Mouse (Mus musculus): ENCODE measurements at regions not wholly inside any gene's neighbourhood (a gene's known extent, or its start where the extent isn't known, plus 50 kb on each side); places are given as distances from the start of the nearest gene placed in this dataset.

DNA sequence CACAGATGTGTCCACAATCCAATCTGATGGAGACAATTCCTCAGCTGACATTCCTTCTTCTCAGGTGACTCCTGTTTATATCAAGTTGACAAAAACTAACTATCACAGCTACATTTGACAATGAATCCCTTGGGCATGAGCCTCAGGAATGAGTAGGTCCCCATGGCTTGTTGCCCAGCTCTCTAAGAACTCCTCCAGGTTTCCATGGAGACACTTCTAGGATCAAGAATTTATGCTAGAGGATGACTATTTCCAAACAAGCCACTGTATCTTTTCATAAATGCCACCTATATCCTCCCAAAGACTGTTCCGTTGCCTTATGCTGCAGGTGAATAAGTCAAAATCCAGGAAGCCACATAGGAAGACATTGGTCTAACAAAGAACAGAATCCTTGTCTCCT, 104.3 kb downstream of the Ddx1 start:
- no peak for ATAC-seq (ENCODE audit: insufficient read depth, low FRiP score)
- H3K4me1 ChIP-seq (ENCODE audit: control insufficient read depth, insufficient read depth, low read length): peaks cover 11% of the 10 kb centered on the region
- no peak overlapping the region for H3K4me2 ChIP-seq (ENCODE audit: low read depth, low read length)
- H3K27ac ChIP-seq (ENCODE audit: low read length): peak overlapping the region; percentile 41; the same call in 1 of the 2 replicates
- H3K36me3 ChIP-seq (ENCODE audit: control insufficient read depth, insufficient read depth, low read length): no peaks in the 10 kb centered on the region
- no peak overlapping the region for H3K4me3 ChIP-seq (replicated peaks; ENCODE audit: low read length)
- H3K9me3 ChIP-seq (replicated peaks; ENCODE audit: control insufficient read depth, low read length): no peaks in the 10 kb centered on the region
- 61% methylated on average over 1 of the region's 1 CpGs for WGBS
- no peak overlapping the region for H3K9ac ChIP-seq (ENCODE audit: low read length)
- H3K27me3 ChIP-seq (ENCODE audit: control insufficient read depth, insufficient read depth, low read length): no peaks in the 10 kb centered on the region

- no peaks in the 10 kb centered on the region for H3K27me3 ChIP-seq (ENCODE audit: control insufficient read depth, insufficient read depth, low read length)
- no peak for ATAC-seq (ENCODE audit: insufficient read depth, low FRiP score)
- H3K27ac ChIP-seq (ENCODE audit: low read length): no peak overlapping the region
- WGBS: 81% methylated on average over 6 of the region's 6 CpGs
- no peaks in the 10 kb centered on the region for H3K36me3 ChIP-seq (ENCODE audit: control insufficient read depth, insufficient read depth, low read length)
- H3K4me3 ChIP-seq (replicated peaks; ENCODE audit: low read length): no peak overlapping the region
- H3K9ac ChIP-seq (ENCODE audit: low read length): no peak overlapping the region
- peaks cover 8% of the 10 kb centered on the region for H3K4me1 ChIP-seq (ENCODE audit: control insufficient read depth, insufficient read depth, low read length)
- H3K4me2 ChIP-seq (ENCODE audit: low read depth, low read length): no peak overlapping the region
- H3K9me3 ChIP-seq (replicated peaks; ENCODE audit: control insufficient read depth, low read length): no peaks in the 10 kb centered on the region
These were observed 108.4 kb downstream of the Ddx1 start for GRCm38 (mm10) chr12:13140636-13141035.

GRCm38 (mm10) chr12:13139189-13139588, 109.8 kb downstream of the Ddx1 start:
- H3K27me3 ChIP-seq (ENCODE audit: control insufficient read depth, insufficient read depth, low read length): no peaks in the 10 kb centered on the region
- H3K4me3 ChIP-seq (replicated peaks; ENCODE audit: low read length): no peak overlapping the region
- no peak for ATAC-seq (ENCODE audit: insufficient read depth, low FRiP score)
- no peaks in the 10 kb centered on the region for H3K4me1 ChIP-seq (ENCODE audit: control insufficient read depth, insufficient read depth, low read length)
- no peaks in the 10 kb centered on the region for H3K36me3 ChIP-seq (ENCODE audit: control insufficient read depth, insufficient read depth, low read length)
- no peak overlapping the region for H3K9ac ChIP-seq (ENCODE audit: low read length)
- 46% methylated on average over 5 of the region's 5 CpGs for WGBS
- no peaks in the 10 kb centered on the region for H3K9me3 ChIP-seq (replicated peaks; ENCODE audit: control insufficient read depth, low read length)
- H3K27ac ChIP-seq (ENCODE audit: low read length): no peak overlapping the region
- H3K4me2 ChIP-seq (ENCODE audit: low read depth, low read length): no peak overlapping the region

DNA sequence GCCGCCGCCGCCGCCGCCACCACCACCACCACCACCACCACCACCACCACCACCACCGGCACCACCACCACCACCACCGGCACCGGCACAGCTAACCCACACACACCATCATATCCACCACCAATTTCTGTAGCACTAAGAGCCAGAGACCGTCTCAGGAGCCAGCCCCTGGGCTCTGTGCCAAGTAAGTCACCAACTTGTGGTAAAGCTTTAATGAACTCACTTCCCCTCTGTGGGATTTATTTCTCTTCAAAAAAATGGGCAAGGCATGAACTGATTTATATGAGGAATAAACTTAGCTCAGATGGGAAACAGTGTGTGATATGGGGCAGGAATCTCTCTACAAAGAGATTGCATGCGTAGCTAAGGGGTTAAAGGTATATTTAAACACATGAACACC, 114.8 kb downstream of the Ddx1 start:
- 71% methylated on average over 5 of the region's 10 CpGs for WGBS
- no peak overlapping the region for H3K9ac ChIP-seq (ENCODE audit: low read length)
- H3K27me3 ChIP-seq (ENCODE audit: control insufficient read depth, insufficient read depth, low read length): no peaks in the 10 kb centered on the region
- no peak overlapping the region for H3K4me2 ChIP-seq (ENCODE audit: low read depth, low read length)
- no peaks in the 10 kb centered on the region for H3K36me3 ChIP-seq (ENCODE audit: control insufficient read depth, insufficient read depth, low read length)
- ATAC-seq (ENCODE audit: insufficient read depth, low FRiP score): no peak
- no peaks in the 10 kb centered on the region; the same call in 1 of the 2 replicates for H3K4me1 ChIP-seq (ENCODE audit: control insufficient read depth, insufficient read depth, low read length)
- no peaks in the 10 kb centered on the region for H3K9me3 ChIP-seq (replicated peaks; ENCODE audit: control insufficient read depth, low read length)
- no peak overlapping the region for H3K27ac ChIP-seq (ENCODE audit: low read length)
- no peak overlapping the region for H3K4me3 ChIP-seq (replicated peaks; ENCODE audit: low read length)

- 50% methylated on average over 8 of the region's 8 CpGs for WGBS
- H3K9me3 ChIP-seq (replicated peaks; ENCODE audit: control insufficient read depth, low read length): no peaks in the 10 kb centered on the region
- H3K4me2 ChIP-seq (ENCODE audit: low read depth, low read length): no peak overlapping the region
- ATAC-seq (ENCODE audit: insufficient read depth, low FRiP score): peak; percentile 50; the same call in 1 of the 2 replicates
- no peak overlapping the region for H3K4me3 ChIP-seq (replicated peaks; ENCODE audit: low read length)
- no peak overlapping the region for H3K9ac ChIP-seq (ENCODE audit: low read length)
- H3K27me3 ChIP-seq (ENCODE audit: control insufficient read depth, insufficient read depth, low read length): no peaks in the 10 kb centered on the region
- no peaks in the 10 kb centered on the region for H3K36me3 ChIP-seq (ENCODE audit: control insufficient read depth, insufficient read depth, low read length)
- H3K4me1 ChIP-seq (ENCODE audit: control insufficient read depth, insufficient read depth, low read length): peaks cover 2% of the 10 kb centered on the region
- H3K27ac ChIP-seq (ENCODE audit: low read length): no peak overlapping the region
These were observed 119.3 kb downstream of the Ddx1 start for GRCm38 (mm10) chr12:13129677-13130082.

GRCm38 (mm10) chr12:13127407-13127806, 121.6 kb downstream of the Ddx1 start:
- no peaks in the 10 kb centered on the region for H3K9me3 ChIP-seq (replicated peaks; ENCODE audit: control insufficient read depth, low read length)
- H3K4me1 ChIP-seq (ENCODE audit: control insufficient read depth, insufficient read depth, low read length): peaks cover 2% of the 10 kb centered on the region
- ATAC-seq (ENCODE audit: insufficient read depth, low FRiP score): no peak
- no peak overlapping the region for H3K4me2 ChIP-seq (ENCODE audit: low read depth, low read length)
- no peak overlapping the region for H3K27ac ChIP-seq (ENCODE audit: low read length)
- H3K4me3 ChIP-seq (replicated peaks; ENCODE audit: low read length): no peak overlapping the region
- H3K27me3 ChIP-seq (ENCODE audit: control insufficient read depth, insufficient read depth, low read length): no peaks in the 10 kb centered on the region
- 38% methylated on average over 11 of the region's 11 CpGs for WGBS
- H3K36me3 ChIP-seq (ENCODE audit: control insufficient read depth, insufficient read depth, low read length): no peaks in the 10 kb centered on the region
- no peak overlapping the region for H3K9ac ChIP-seq (ENCODE audit: low read length)

- Histone ChIP-seq H3K4me3 (replicated peaks; ENCODE audit: low read length) (no peak overlapping the region), H3K9ac (ENCODE audit: low read length) (no peak overlapping the region), H3K4me2 (ENCODE audit: low read depth, low read length) (no peak overlapping the region), H3K27me3 (ENCODE audit: control insufficient read depth, insufficient read depth, low read length) (no peaks in the 10 kb centered on the region), H3K36me3 (ENCODE audit: control insufficient read depth, insufficient read depth, low read length) (no peaks in the 10 kb centered on the region), H3K27ac (ENCODE audit: low read length) (no peak overlapping the region), H3K9me3 (replicated peaks; ENCODE audit: control insufficient read depth, low read length) (no peaks in the 10 kb centered on the region), H3K4me1 (ENCODE audit: control insufficient read depth, insufficient read depth, low read length) (peaks cover 2% of the 10 kb centered on the region)
- whole genome bisulfite sequencing: 95% methylated on average over 1 of the region's 1 CpGs
- no peak for ATAC-seq (ENCODE audit: insufficient read depth, low FRiP score)
These were observed 124.0 kb downstream of the Ddx1 start for GRCm38 (mm10) chr12:13125054-13125453.

DNA sequence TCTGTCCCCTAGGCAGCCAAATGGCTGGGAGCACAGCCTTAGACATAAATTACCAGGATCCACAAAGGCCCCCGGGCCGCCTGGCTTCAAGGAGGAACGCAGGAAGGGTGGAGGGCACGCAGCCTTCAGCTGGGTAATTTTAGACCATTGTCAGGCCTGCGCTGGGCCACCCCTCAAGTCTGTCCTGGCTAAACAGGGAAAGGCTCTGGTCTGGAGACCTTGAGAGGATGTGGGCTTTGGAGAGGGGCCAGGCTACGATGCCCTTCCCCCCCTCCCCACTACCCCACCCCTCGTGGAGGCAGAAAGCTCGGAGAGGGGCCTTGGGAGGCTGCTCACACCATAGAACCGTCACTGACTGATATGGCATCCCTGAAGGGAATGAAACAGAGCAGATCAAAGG, 126.7 kb downstream of the Ddx1 start:
- ATAC-seq (ENCODE audit: insufficient read depth, low FRiP score): peak; percentile 26; the same call in 1 of the 2 replicates
- Histone ChIP-seq H3K4me2 (ENCODE audit: low read depth, low read length) (no peak overlapping the region), H3K4me3 (replicated peaks; ENCODE audit: low read length) (no peak overlapping the region), H3K27me3 (ENCODE audit: control insufficient read depth, insufficient read depth, low read length) (no peaks in the 10 kb centered on the region), H3K9ac (ENCODE audit: low read length) (no peak overlapping the region), H3K27ac (ENCODE audit: low read length) (no peak overlapping the region), H3K36me3 (ENCODE audit: control insufficient read depth, insufficient read depth, low read length) (no peaks in the 10 kb centered on the region), H3K4me1 (ENCODE audit: control insufficient read depth, insufficient read depth, low read length) (peaks cover 2% of the 10 kb centered on the region; the same call in 1 of the 2 replicates), H3K9me3 (replicated peaks; ENCODE audit: control insufficient read depth, low read length) (no peaks in the 10 kb centered on the region)
- 33% methylated on average over 9 of the region's 9 CpGs for WGBS

DNA sequence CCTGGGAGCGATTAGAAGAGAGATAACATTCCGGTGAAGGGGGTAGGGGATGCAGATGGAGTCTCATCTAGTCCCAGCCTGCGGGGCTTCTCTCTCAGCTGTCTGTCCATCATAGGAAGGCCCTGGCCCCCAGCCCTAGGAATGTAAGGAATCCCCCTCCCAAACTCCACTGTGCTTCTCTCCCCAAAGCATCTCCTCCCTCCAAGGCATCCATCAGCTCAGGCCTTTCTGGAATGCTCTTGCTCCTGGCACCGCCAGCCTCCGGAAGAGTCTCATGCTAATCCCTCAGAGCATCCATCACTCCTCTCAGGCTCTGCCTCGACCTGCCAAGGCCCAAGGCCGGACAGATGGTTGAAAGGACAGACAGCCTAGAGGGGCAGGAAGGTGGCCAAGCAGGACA, 128.4 kb downstream of the Ddx1 start:
- Histone ChIP-seq H3K4me1 (ENCODE audit: control insufficient read depth, insufficient read depth, low read length) (no peaks in the 10 kb centered on the region), H3K9me3 (replicated peaks; ENCODE audit: control insufficient read depth, low read length) (no peaks in the 10 kb centered on the region), H3K36me3 (ENCODE audit: control insufficient read depth, insufficient read depth, low read length) (no peaks in the 10 kb centered on the region), H3K27me3 (ENCODE audit: control insufficient read depth, insufficient read depth, low read length) (no peaks in the 10 kb centered on the region), H3K9ac (ENCODE audit: low read length) (no peak overlapping the region), H3K4me2 (ENCODE audit: low read depth, low read length) (no peak overlapping the region), H3K27ac (ENCODE audit: low read length) (no peak overlapping the region), H3K4me3 (replicated peaks; ENCODE audit: low read length) (no peak overlapping the region)
- ATAC-seq (ENCODE audit: insufficient read depth, low FRiP score): peak; percentile 34; the same call in 1 of the 2 replicates
- WGBS: 19% methylated on average over 7 of the region's 7 CpGs

GRCm38 (mm10) chr12:13119653-13120052, 129.4 kb downstream of the Ddx1 start:
- Histone ChIP-seq H3K36me3 (ENCODE audit: control insufficient read depth, insufficient read depth, low read length) (no peaks in the 10 kb centered on the region), H3K4me2 (ENCODE audit: low read depth, low read length) (no peak overlapping the region), H3K9ac (ENCODE audit: low read length) (no peak overlapping the region), H3K4me3 (replicated peaks; ENCODE audit: low read length) (no peak overlapping the region), H3K27ac (ENCODE audit: low read length) (no peak overlapping the region), H3K4me1 (ENCODE audit: control insufficient read depth, insufficient read depth, low read length) (no peaks in the 10 kb centered on the region), H3K27me3 (ENCODE audit: control insufficient read depth, insufficient read depth, low read length) (no peaks in the 10 kb centered on the region), H3K9me3 (replicated peaks; ENCODE audit: control insufficient read depth, low read length) (no peaks in the 10 kb centered on the region)
- no peak for ATAC-seq (ENCODE audit: insufficient read depth, low FRiP score)
- WGBS: 63% methylated on average over 3 of the region's 3 CpGs

Data from stomach, embryonic 16.5 days (tissue).